Mouse (Mus musculus): Measurements from ENCODE around the gene Ces4a. TPM values are rescaled to one million over a fixed set of nuclear protein-coding genes. Genes with fewer than 3 reads are reported as not detected.

The Ces4a gene
- polyA plus RNA-seq, 1 experiment, result not detected

DNA sequence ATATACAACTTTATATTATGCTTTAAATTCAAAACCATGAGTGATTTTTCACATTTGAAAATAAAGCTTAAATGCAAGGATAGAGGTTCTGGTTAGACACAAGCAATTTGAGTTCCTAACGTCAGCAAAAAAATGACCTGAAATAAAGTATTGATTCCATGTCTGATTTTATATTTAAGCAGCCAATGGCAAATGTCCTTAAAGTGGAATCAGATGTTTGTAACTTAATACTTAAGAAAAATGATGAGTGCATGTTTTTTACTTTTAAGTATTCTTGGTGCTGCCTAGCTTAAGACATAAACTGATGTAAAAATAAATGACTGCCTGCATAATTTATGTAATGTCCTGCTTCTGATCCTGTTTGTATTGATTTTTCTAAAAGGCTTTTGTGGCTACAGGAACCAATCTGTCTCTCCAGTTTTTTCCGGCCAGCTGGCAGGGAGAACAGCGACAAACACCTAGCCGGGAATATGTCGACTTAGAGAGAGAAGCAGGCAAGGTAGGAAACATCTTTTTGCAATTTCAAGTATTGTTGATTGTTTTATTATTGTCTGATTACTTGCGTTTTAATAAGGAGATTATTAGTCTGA, 46.7 kb downstream of the Ces4a start:
- Histone ChIP-seq H3K4me1 (ENCODE audit: control insufficient read depth, insufficient read depth, low read length) (no peaks in the 10 kb centered on the region), H3K4me3 (ENCODE audit: insufficient read depth, low read depth, low read length) (no peak overlapping the region), H3K27ac (ENCODE audit: insufficient read depth, low read depth, low read length) (no peak overlapping the region)
- no peak for TF ChIP-seq CTCF (IDR thresholded peaks at IDR 0.05; ENCODE audit: insufficient read depth, low read depth, low read length)
- TF ChIP-seq POLR2A (IDR thresholded peaks at IDR 0.05; ENCODE audit: insufficient read depth, low read depth, low read length), result no peak
- WGBS, result 76% methylated on average over 6 of the region's 6 CpGs

DNA sequence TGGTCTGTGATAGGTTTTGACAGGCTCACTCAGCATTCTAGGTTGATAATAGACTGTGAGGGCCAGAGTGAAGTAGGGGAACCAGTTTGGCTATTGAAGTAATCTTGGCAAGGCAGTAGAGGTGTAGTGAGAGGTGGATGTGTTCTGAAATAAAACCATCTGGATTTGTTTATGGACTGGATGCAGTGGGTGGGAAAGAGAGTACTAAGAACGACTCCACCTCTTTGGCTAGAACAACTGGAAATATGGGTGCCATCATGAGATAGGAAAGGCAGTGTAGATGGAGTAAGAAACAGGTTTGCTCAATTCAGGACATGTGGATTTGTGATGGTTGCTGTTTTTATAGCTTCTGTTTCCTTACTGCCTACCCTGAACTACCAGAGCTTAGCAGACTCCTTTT, 50.6 kb downstream of the Ces4a start:
- H3K4me1 ChIP-seq (ENCODE audit: control insufficient read depth, insufficient read depth, low read length), result peaks cover 2% of the 10 kb centered on the region; the same call in 1 of the 2 replicates
- no peak for TF ChIP-seq CTCF (IDR thresholded peaks at IDR 0.05; ENCODE audit: insufficient read depth, low read depth, low read length)
- no peak for TF ChIP-seq POLR2A (IDR thresholded peaks at IDR 0.05; ENCODE audit: insufficient read depth, low read depth, low read length)
- H3K4me3 ChIP-seq (ENCODE audit: insufficient read depth, low read depth, low read length), result no peak overlapping the region
- 56% methylated on average over 1 of the region's 1 CpGs for WGBS
- no peak overlapping the region for H3K27ac ChIP-seq (ENCODE audit: insufficient read depth, low read depth, low read length)

DNA sequence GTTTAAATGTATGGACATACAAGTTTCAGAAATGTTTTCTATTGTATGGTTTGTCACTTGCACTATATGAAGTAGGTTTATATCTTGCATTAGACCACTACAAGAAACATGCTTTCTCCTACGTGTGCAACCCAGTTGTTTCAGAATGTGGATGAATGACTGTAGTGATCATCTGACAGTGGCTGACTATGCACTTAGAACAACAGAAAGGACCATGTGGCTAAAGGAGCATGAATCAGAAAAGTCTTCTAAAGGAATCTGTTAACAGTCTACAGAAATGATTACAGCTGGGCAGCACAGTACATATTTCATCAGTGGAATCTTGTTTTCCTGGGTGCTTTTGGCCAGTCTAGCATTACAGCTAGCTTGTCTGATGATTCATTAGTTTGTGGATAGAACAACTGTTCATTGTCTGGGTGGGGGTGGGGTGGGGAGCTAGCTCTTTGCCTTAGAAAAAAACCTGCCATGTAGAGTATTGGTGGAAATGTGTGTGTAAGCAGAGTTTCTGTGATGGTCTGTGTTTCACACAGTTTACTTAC, 54.9 kb downstream of the Ces4a start:
- Histone ChIP-seq H3K4me3 (ENCODE audit: insufficient read depth, low read depth, low read length) (no peak overlapping the region), H3K27ac (ENCODE audit: insufficient read depth, low read depth, low read length) (no peak overlapping the region), H3K4me1 (ENCODE audit: control insufficient read depth, insufficient read depth, low read length) (peaks cover 2% of the 10 kb centered on the region; the same call in 1 of the 2 replicates)
- TF ChIP-seq CTCF (IDR thresholded peaks at IDR 0.05; ENCODE audit: insufficient read depth, low read depth, low read length) (no peak), POLR2A (IDR thresholded peaks at IDR 0.05; ENCODE audit: insufficient read depth, low read depth, low read length) (no peak)
- WGBS, result 30% methylated on average over 1 of the region's 1 CpGs

DNA sequence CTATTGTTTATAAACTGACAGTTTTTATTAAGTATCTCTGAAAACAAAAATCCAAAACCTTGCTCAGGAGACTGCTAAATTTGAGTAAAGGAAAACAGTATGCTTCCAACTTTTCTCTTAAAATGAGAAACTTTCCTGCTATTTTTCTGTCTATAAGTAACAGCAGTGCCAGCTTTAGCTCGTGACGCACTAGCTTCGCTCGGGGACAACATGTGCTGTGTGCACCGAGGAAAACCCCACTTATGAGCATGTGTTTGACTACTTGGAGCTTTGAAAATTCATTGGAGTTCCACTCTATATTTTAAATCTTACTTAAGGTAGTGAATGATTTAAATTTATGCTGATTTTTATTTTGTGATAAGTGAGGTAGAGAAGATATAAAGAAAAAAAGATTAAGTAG, 60.6 kb downstream of the Ces4a start:
- H3K27ac ChIP-seq (ENCODE audit: insufficient read depth, low read depth, low read length), result no peak overlapping the region
- H3K4me3 ChIP-seq (ENCODE audit: insufficient read depth, low read depth, low read length), result no peak overlapping the region
- H3K4me1 ChIP-seq (ENCODE audit: control insufficient read depth, insufficient read depth, low read length), result no peaks in the 10 kb centered on the region
- TF ChIP-seq POLR2A (IDR thresholded peaks at IDR 0.05; ENCODE audit: insufficient read depth, low read depth, low read length), result no peak
- 96% methylated on average over 5 of the region's 5 CpGs for WGBS

Other genes with a start within 250 kb of the Ces4a start
- not detected in 2 replicates for gene Ces2e, start 205.5 kb upstream of the Ces4a start, polyA plus RNA-seq (2012; ENCODE audit: insufficient read depth, insufficient read length, low replicate concordance, missing spikeins)
- gene Ces2f, start 184.4 kb upstream of the Ces4a start, polyA plus RNA-seq (2012; ENCODE audit: insufficient read depth, insufficient read length, low replicate concordance, missing spikeins), result not detected in 2 replicates
- gene Ces2g, start 170.1 kb upstream of the Ces4a start, polyA plus RNA-seq (2012; ENCODE audit: insufficient read depth, insufficient read length, low replicate concordance, missing spikeins), result not detected in 2 replicates
- not detected in 2 replicates for gene Ces2h, start 130.9 kb upstream of the Ces4a start, polyA plus RNA-seq (2012; ENCODE audit: insufficient read depth, insufficient read length, low replicate concordance, missing spikeins)
- gene Ces3a, start 83.2 kb upstream of the Ces4a start, polyA plus RNA-seq (2012; ENCODE audit: insufficient read depth, insufficient read length, low replicate concordance, missing spikeins), result not detected in 2 replicates
- gene Ces3b, start 48.0 kb upstream of the Ces4a start, polyA plus RNA-seq (2012; ENCODE audit: insufficient read depth, insufficient read length, low replicate concordance, missing spikeins), result not detected in 2 replicates
- not detected in 2 replicates for gene Cbfb, start 38.9 kb downstream of the Ces4a start, polyA plus RNA-seq (2012; ENCODE audit: insufficient read depth, insufficient read length, low replicate concordance, missing spikeins)
- gene D230025D16Rik, start 93.3 kb downstream of the Ces4a start, polyA plus RNA-seq (2012; ENCODE audit: insufficient read depth, insufficient read length, low replicate concordance, missing spikeins), result not detected in 2 replicates
- not detected in 2 replicates for gene B3gnt9, start 123.4 kb downstream of the Ces4a start, polyA plus RNA-seq (2012; ENCODE audit: insufficient read depth, insufficient read length, low replicate concordance, missing spikeins)
- gene Tradd, start 132.8 kb downstream of the Ces4a start, polyA plus RNA-seq (2012; ENCODE audit: insufficient read depth, insufficient read length, low replicate concordance, missing spikeins), result not detected in 2 replicates
- gene Fbxl8, start 132.8 kb downstream of the Ces4a start, polyA plus RNA-seq (2012; ENCODE audit: insufficient read depth, insufficient read length, low replicate concordance, missing spikeins), result not detected in 2 replicates
- gene Hsf4, start 138.0 kb downstream of the Ces4a start, polyA plus RNA-seq (2012; ENCODE audit: insufficient read depth, insufficient read length, low replicate concordance, missing spikeins), result not detected in 2 replicates
- gene Nol3, start 144.3 kb downstream of the Ces4a start, polyA plus RNA-seq (2012; ENCODE audit: insufficient read depth, insufficient read length, low replicate concordance, missing spikeins), result not detected in 2 replicates
- not detected in 2 replicates for gene 4931428F04Rik, start 158.1 kb downstream of the Ces4a start, polyA plus RNA-seq (2012; ENCODE audit: insufficient read depth, insufficient read length, low replicate concordance, missing spikeins)
- not detected in 2 replicates for gene Exoc3l, start 164.3 kb downstream of the Ces4a start, polyA plus RNA-seq (2012; ENCODE audit: insufficient read depth, insufficient read length, low replicate concordance, missing spikeins)
- not detected in 2 replicates for gene E2f4, start 165.9 kb downstream of the Ces4a start, polyA plus RNA-seq (2012; ENCODE audit: insufficient read depth, insufficient read length, low replicate concordance, missing spikeins)
- gene Elmo3, start 173.8 kb downstream of the Ces4a start, polyA plus RNA-seq (2012; ENCODE audit: insufficient read depth, insufficient read length, low replicate concordance, missing spikeins), result not detected in 2 replicates
- gene Lrrc29, start 194.5 kb downstream of the Ces4a start, polyA plus RNA-seq (2012; ENCODE audit: insufficient read depth, insufficient read length, low replicate concordance, missing spikeins), result not detected in 2 replicates
- not detected in 2 replicates for gene Tmem208, start 194.6 kb downstream of the Ces4a start, polyA plus RNA-seq (2012; ENCODE audit: insufficient read depth, insufficient read length, low replicate concordance, missing spikeins)
- not detected in 2 replicates for gene Fhod1, start 216.2 kb downstream of the Ces4a start, polyA plus RNA-seq (2012; ENCODE audit: insufficient read depth, insufficient read length, low replicate concordance, missing spikeins)
- not detected in 2 replicates for gene Slc9a5, start 217.0 kb downstream of the Ces4a start, polyA plus RNA-seq (2012; ENCODE audit: insufficient read depth, insufficient read length, low replicate concordance, missing spikeins)
- not detected in 2 replicates for gene Plekhg4, start 241.5 kb downstream of the Ces4a start, polyA plus RNA-seq (2012; ENCODE audit: insufficient read depth, insufficient read length, low replicate concordance, missing spikeins)

Measured in olfactory bulb, adult 2 months (tissue).